Mouse (Mus musculus): ENCODE data around the gene Gltpd2.

DNA sequence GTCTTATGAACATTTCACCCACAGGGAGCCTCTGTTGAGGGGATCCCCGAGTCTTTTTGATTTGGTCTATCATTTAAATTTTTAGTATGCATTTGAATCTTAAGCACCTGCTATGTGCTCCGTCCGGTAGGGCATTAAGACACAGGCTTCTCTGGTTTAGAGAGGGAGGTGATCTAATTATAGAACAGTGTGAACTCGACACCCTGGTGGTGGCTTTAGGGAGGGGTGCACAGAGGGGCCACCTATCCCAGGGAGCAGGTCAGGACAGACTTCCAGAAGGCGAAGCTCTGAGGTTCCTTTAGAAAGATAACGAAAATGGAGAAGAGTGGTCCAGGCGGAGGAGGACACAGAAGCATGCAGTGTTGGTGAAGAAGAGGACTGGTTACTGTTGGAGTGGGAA is 25.5 kb downstream of the Gltpd2 start:
- TF ChIP-seq CTCF (IDR thresholded peaks at IDR 0.05; ENCODE audit: control insufficient read depth, insufficient read depth, low read length) (no peak), POLR2A (IDR thresholded peaks at IDR 0.05; ENCODE audit: borderline replicate concordance, control insufficient read depth, low read depth, low read length) (no peak)
